Mouse (Mus musculus) E14TG2a.4 (cell line): ENCODE results near the gene Astl.

ENCODE experiments used
- CTCF ChIP-seq: conservative IDR thresholded peaks from 2 replicates; pipeline ENCODE4 v1.5.1; 2014; ENCODE audit warnings: low read length
- NANOG ChIP-seq: IDR thresholded peaks from 2 replicates; pipeline ENCODE4 v1.6.1; 2014; ENCODE audit warnings: borderline replicate concordance, low read length, mixed read lengths

GRCm38 (mm10) chr2:127391323-127391722 is 52.9 kb downstream of the Astl start:
- TF ChIP-seq CTCF (no peak), NANOG (no peak)
